Mouse (Mus musculus) frontal cortex, adult 2 months (tissue): ENCODE measurements around the gene P2rx7. TPM values are rescaled to one million over a fixed set of nuclear protein-coding genes. Genes with fewer than 3 reads are reported as not detected.
"Not testable (repeated sequence)": the region's sequence is repeated elsewhere in the genome, so short reads cannot be mapped to it uniquely, and the experiment has no call there.

Experiments
- DNase-seq, 2 experiments: peaks; one replicate each; pipeline ENCODE4 v3.0.0; 2022; ENCODE audit warnings: low spot score in 1 of 2; ENCODE audit errors: extremely low spot score in 1 of 2
- polyA plus RNA-seq: library from polyadenylated mRNA; depleted of rRNA; stranded (reverse); fragments of >200 nt; gene quantifications from 2 replicates; pipeline ENCODE4 v1.2.3, GENCODE M21; 2012

The P2rx7 gene
- polyA plus RNA-seq, 1 experiment: 16.3 TPM

DNA sequence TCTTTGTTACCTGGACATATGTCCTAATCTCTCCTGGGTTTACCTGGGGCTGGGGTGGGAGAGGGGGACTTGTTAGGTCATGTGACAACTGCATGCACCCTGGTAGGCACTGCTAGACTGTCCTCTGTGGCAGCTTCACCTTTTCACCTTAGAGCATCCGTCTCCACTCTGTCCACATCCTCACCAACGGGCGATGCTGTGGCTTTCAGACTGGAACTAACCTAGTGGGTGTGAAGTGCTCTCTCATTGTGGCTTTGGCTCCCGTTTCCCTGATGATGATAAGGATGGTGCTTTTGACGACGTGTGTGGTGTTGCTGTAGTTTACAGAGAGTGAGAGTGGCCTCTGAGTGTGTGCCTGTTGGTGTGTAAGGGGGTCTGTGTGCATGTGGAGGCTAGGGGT lies 1.6 kb downstream of the P2rx7 start:
- DNase-seq: no peak

DNA sequence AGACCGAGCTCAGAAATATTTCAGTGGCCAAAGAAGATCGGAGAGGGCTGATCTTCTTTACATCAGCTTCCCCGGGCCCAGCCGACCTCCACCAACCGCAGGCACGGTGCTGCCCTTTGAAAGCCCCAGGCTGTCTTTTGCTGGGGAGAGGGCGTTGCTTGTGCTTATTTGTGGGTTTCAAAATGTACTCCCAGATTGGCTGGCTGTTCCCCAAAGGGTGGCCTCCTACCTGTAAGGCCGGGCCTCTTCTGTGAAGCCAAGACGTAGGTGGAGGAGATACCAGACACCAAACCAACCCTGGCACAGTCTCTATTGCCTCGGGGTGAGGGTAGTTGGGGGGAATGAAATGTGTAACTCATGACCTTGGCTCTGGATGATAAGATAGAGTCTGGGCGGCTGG lies 2.3 kb downstream of the P2rx7 start:
- DNase-seq: no peak

DNA sequence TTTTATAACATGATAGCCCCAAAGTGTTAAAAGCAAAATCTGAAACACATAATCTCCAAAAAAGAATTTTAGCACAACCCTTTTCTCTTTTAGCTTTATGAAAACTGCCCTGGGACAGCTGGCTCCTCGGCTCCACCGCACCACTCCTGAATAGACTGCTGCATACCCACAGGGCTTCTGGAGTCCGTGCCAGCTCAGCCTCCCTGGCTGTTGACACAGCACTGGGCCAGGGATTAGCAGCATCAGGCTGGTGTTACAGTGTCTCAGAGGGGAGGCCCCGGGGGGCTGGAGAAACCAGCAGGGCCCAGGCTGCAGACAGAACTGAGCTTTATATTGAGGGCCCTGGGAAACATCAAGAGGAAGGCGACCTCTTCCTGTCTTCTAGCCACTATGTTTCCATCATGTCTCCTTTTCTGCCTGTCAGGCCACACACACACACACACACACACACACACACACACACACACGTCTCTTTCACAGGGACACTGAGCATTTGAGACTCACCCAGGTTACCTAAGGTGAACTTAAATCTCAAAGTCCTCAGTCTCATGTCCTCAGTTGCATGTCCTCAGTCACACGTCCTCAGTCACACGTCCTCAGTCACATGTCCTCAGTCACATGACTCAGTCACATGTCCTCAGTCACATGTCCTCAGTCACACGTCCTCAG lies 3.7 kb downstream of the P2rx7 start:
- DNase-seq: no peak

DNA sequence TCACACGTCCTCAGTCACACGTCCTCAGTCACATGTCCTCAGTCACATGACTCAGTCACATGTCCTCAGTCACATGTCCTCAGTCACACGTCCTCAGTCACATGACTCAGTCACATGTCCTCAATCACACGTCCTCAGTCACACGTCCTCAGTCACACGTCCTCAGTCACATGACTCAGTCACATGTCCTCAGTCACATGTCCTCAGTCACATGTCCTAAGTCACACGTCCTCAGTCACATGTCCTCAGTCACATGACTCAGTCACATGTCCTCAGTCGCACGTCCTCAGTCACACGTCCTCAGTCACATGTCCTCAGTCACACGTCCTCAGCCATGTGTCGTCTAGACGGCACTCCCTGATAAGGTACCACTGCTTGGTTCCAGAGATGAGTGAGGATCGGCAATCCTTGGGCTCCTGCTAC lies 4.3 kb downstream of the P2rx7 start:
- DNase-seq: not testable (repeated sequence)

DNA sequence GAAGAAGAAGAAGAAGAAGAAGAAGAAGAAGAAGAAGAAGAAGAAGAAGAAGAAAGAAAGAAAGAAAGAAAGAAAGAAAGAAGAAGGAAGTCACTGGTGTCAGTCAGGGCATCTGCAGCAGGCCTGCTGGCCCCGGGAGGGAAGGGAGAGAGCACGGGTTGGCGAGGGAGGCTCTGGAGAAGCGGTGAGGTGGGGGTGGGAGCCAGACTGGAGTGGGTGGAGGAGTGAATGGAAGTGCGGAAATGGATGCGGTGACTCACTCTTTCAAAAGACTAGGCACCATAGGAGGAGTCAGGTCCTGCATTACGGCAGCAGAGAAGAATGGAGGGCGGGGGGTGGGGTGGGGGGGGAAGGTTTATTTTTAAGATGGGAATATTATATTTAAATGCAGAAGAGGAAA lies 5.6 kb downstream of the P2rx7 start:
- peak in 1 of 2 experiments; percentile 79 for DNase-seq

DNA sequence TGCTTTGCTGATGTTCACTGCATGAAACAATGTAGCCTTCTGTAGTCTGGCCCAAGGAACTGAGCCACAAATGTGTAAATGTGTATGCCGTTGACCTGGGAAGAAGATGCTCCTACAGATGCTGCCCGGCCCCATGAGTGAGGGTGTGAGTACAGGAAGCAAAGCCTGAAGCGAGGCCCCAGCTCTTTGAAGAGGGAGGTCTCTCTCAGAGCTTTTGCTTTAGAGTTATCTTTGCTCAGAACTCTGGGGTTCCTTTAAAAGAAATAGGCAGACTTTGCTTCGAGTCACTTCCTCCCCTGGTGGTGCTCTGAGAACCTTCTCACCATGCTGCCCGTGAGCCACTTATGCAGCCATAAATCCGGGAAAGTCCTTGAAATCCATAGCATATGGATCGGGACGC lies 6.4 kb downstream of the P2rx7 start:
- no peak for DNase-seq

DNA sequence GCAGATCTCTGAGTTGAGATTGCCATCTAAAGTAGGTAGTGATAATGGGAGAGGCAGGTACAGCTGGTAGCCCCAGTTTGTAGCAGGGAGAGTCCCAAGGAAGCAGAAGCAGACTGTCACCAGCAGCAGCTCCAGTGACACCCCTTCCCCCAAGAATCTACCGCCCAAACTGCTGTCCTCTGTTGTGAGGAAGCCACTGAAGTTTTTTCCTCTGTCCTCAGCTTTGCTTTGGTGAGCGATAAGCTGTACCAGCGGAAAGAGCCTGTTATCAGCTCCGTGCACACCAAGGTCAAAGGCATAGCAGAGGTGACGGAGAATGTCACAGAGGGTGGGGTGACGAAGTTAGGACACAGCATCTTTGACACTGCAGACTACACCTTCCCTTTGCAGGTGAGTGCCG lies 8.8 kb downstream of the P2rx7 start:
- DNase-seq: no peak

DNA sequence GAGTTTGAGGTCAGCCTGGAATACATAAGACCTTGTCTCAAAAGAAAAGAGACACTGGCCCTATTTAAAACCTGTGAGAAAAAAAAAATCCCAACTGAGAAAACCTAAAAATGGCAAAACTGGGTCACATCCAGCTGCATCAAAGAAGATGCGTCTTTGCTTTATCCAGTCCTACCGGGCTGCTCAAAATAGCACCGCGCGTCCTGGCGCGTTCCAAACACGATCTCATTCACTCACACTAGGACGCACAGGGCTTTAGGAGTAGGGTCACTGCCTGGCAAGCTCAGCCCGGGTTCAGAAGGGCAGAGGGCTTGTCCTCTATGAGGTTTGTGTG lies 9.4 kb downstream of the P2rx7 start:
- peak in 1 of 2 experiments; percentile 68 for DNase-seq

DNA sequence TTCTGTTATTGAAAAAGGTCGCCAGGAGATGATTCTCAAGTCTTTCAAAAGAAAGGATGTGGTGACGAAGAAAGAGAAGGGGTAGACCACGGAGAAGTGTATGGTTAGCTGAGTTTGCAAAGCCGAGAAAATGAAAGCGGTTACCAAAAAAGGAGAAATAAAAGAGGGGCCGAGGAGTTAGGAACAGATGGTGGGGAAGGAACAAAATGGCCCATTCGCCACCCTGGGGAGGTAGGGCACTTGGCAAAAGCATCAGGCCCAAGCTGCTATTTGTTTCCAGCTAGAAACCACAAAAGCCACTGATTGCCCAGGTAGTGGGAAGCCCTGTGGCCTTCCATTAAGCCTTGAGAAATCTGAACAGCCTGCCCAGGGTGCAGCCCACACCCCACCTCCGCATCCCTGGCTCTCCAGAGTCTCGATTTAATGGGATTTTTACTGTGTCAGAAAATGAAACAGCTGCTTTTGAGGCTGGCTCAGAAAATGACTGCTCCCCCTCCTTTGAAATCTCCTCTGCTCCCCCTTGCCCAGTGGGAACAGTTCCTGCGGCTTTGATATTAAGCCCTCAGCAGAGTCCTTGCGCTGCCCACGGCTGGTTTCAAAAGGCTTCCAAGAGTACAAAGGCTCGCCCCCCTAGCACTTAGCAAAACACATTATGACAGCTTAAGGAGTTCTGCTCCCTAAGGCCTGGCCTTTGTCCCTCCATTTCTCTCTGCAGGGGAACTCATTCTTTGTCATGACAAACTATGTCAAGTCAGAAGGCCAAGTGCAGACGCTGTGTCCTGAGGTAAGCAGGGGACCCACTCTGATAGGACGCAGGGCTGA lies 9.9 kb downstream of the P2rx7 start:
- peak in 1 of 2 experiments; percentile 75 for DNase-seq

DNA sequence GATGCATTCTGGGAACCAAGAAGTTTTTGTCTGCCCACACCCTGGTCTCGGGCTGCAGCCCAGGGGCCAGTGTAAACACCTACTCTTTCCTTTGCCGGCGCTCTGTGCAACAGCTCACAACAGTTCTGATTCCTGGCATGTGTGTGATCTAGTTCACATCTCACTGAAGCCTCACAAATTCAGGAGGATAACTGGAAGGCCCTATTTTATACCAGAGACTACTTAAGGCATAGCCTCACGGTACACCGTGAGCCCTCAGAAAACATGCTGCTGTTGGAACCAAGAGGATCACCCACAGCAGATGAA lies 10.5 kb downstream of the P2rx7 start:
- peak in 1 of 2 experiments; percentile 41 for DNase-seq

DNA sequence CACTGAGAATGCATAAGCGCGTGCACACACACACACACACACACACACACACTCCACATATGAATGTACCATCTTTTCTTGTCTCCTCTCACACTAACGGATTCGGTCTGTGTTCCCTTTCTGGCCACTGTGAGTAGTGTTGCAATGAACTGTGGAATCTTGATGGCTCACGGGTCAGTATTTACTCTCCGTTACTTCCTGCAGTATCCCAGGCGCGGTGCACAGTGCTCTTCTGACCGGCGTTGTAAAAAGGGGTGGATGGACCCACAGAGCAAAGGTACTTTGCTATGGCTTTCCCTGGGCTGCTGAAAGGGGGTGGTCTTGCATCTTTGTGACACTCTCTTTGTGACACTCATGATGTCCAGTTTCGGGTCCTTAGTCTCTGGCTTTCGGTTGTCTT lies 13.1 kb downstream of the P2rx7 start:
- no peak for DNase-seq

DNA sequence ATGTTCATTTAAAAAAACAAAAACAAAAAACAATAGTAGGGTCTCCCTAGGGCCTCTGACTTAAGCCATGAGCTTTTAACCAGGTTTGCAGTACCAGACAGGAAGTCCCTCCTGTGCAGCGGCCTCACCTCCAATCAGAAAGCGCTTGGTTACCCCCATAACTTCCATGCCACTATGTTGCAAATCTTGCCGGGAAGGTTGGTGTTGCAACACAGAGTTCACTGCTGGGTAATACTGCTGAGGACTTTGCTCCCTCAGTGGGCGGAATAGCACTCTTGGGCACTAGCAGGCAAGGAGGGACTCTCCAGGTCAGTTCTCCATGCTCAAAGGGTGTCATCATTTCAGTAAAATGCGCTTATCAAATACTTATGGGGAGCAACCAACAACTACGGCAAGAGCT lies 18.8 kb downstream of the P2rx7 start:
- DNase-seq: no peak

DNA sequence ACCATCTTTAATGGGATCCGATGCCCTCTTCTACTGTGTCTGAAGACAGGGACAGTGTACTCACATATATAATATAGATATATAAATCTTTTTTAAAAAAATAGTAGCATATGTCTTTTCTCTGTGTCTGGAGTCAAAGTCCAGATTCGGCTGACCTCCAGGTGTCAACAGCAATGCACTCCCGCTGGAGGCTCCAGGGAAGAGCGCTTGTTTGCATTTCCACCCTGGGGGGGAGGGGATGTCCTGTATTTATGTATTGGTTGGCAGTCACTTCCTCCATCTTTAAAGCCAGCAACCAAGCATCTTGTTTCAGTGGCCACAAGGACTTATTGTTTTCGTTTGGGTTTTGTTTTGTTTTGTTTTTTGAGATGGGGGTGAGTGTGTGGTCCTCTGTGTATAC lies 21.3 kb downstream of the P2rx7 start:
- no peak for DNase-seq

DNA sequence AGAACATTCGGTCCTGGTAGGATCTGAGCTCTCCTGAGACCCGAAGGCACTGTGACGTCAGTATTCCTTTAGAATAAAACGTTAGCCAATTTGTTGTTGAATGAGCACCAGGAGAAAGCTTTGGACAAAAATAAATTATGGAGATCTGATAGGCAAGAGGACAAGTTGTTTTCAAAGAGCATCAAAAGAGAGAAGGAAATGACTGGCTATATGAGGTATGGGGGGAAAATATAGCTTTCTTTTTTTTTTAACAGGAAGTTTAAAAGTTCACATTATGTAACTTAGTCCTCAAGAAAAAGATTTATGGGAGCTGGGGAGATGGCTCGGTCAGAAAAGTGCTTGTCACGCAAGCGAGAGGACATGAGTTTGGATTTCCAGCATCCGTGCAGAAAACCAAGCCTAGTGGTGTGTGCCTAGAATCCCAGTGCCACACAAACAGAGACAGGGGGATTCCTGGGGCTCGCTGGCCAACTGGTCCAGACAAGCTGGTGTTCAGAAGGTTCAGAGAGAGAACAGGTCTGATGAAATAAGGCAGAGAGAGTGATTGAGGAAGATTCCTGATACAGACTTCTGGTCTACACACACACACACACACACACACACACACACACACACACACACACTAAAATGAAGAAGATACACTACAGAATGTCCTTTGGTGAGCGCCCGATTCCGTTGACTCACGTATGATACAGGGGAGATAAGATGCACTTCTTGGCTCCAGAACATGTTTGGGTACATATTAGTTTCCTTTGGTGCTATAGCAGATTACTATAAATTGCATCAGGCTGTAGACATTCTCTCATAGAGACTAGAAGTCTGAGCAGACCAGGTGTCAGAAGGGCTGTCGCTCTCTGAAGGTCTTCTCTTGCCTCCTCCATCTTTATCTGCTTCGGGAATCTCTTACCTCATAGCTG lies 25.5 kb downstream of the P2rx7 start:
- no peak for DNase-seq

DNA sequence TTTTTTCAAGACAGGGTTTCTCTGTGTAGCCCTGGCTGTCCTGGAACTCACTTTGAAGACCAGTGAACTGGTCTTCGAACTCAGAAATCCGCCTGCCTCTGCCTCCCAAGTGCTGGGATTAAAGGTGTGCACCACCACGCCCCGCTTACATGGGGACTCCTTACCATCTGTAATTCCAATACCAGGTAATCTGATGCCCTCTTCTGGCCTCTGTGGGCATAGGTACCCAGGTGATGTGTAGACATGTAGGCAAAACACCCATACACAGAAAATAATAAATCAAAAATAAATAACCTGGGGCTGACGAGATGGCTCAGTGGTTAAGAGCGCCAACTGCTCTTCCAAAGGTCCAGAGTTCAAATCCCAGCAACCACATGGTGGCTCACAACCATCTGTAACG lies 27.9 kb downstream of the P2rx7 start:
- peak in 1 of 2 experiments; percentile 49 for DNase-seq

DNA sequence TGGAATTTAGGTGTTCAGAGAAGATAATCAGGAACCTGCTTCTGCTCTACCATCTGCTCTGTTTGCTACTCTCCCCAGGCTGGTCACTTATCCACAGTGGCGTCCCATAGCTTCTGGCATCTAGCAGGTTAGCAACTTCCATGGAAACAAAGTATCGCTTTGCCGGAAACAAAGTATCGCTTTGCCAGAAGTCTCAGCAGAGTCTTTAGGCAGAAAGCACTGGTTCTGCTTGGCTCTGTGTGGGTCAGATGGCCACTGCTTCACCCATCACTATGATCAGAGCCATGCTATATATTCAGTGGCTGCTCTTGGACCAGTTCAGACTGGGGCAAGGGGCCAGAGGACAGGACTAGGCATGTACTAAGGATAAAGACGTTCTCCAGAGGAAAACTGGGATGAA lies 28.6 kb downstream of the P2rx7 start:
- DNase-seq: no peak

DNA sequence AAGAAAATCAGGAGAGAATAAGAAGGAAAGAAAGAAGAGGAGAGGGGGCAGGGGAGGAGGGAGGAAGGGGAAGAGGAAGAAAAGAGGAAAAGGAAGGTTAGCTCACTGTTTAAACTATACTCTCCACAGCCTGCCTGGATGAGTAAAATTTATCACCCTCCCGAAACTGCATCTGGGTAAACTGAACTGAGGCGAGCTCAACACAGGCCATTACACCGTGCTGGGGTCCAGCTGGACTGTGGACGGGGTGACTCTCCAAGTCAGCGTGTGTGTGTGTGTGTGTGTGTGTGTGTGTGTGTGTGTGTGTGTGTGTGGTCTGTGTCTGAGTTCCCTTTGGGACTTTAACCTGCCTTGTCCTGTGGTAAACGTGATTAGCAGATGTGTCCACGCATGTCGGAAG lies 32.3 kb downstream of the P2rx7 start:
- no peak for DNase-seq

DNA sequence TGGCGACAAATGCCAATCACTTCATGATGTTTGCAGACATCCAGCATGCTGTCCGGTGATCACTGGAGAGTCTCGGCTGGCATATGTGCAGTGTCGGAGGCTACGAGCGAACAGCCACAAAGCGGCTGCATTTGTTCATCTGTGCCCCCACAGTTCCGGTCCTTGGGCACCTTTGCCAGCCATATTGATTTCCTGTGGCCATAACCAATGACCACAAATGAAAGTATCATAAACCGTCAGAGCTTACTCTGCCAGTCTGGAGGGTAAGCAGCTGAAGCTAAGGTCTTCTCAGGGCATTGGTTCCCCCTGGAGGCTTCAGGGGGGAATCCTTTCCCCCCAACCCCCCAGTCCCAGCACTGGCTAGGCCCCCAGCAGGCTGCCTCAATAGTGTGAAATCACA lies 34.3 kb downstream of the P2rx7 start:
- no peak for DNase-seq

DNA sequence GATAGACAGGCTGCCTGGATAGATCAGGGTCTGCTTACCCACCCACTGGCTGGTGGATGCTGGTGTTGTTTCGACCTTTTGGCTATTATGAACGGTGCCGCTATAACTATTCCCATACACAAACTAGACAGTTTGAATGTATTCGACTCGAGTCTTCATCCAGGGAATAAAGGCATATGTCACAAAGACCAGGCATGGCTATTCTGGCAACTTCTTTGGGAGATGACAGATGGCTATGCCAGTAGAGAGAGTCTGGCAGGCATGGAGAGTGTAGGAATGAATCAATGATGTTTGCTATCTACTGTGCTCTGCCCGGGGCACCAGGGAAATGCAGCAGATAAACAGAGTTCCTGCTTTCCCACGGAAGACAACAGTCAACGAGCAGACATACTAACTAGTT lies 36.2 kb downstream of the P2rx7 start:
- DNase-seq: peak in 1 of 2 experiments; percentile 11

DNA sequence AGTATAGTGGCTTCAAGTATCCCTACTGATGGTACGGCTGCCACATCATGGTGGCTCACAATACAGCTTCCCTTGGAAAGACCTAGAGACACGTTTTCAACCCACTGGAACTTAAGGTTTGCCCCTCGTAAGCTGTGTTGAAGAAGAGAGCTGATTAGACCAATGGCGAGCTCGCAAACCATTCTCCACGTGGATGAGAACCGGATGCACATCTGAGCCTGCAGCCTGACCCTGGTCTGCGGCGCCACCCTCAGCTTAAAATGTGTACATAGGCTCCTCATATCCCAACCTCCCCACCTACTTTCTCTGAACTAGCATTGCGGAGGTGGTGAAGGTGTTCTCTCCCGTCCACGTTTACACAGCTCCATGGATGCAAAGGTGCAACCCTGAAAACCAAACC lies 37.6 kb downstream of the P2rx7 start:
- DNase-seq: no peak

DNA sequence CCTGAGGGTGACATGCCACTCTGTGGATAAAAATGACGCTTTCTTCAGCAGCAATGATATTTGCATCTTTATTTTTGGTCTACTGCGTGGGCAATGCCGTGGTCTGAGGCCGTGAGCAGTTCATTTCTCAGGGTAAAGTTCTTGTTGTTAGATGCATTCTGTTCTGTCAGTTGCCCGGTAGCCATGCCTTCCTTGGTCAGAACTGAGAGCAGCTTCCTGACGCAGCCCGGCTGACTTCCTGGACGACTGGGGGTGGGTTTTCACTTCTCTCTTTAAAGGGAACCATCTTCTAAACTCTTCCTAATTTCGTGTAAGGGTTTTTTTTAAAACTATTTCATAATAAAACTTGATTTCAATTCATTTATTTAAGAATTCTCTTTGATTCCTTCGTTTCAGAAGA lies 40.2 kb downstream of the P2rx7 start:
- DNase-seq: no peak
